Mouse (Mus musculus): ENCODE measurements around the gene Gpm6b.

GRCm38 (mm10) chrX:166302791-166303190 is 64.1 kb downstream of the Gpm6b start:
- no peak for TF ChIP-seq GATA1 (IDR thresholded peaks at IDR 0.05; ENCODE audit: low read length)
- TF ChIP-seq TAL1 (IDR thresholded peaks at IDR 0.05; ENCODE audit: low read length) = no peak

Data from erythroblast, embryonic 14.5 days (primary cell).